Mouse (Mus musculus) midbrain, embryonic 14.5 days (tissue): ENCODE measurements around the gene Pla2g6. TPM values are rescaled to one million over a fixed set of nuclear protein-coding genes. Genes with fewer than 3 reads are reported as not detected.

Experiments used
- ATAC-seq: fragments of 200-750 bp; cut with Nextera tagmentation; 2 replicates; pipeline ENCODE4 v1.8.0; 2017; ENCODE audit warnings: moderate number of reproducible peaks, moderate library complexity; ENCODE audit not compliant: low FRiP score, low TSS enrichment
- DNase-seq: peaks from one replicate; pipeline ENCODE4 v3.0.0-alpha.2; 2015
- H3K27ac ChIP-seq: fragments of 300-500 bp; sonication (generic); replicated peaks from 2 replicates; pipeline ENCODE4 v1.5.1; 2014; ENCODE audit warnings: mild to moderate bottlenecking, low read depth, low read length, moderate library complexity
- H3K27me3 ChIP-seq: fragments of 300-500 bp; sonication (generic); 2 replicates; pipeline ENCODE4 v1.6.1; 2014; ENCODE audit warnings: low read length, control low read depth, mixed read lengths; ENCODE audit not compliant: control insufficient read depth, insufficient read depth
- H3K36me3 ChIP-seq: fragments of 300-500 bp; sonication (generic); 2 replicates; pipeline ENCODE4 v1.6.1; 2014; ENCODE audit warnings: low read length, control low read depth; ENCODE audit not compliant: control insufficient read depth, insufficient read depth
- H3K4me1 ChIP-seq: fragments of 300-500 bp; sonication (generic); 2 replicates; pipeline ENCODE4 v1.6.1; 2014; ENCODE audit warnings: mild to moderate bottlenecking, antibody characterized with exemption, low read length, control low read depth; ENCODE audit not compliant: control insufficient read depth, insufficient read depth
- H3K4me2 ChIP-seq: fragments of 300-500 bp; sonication (generic); 2 replicates; pipeline ENCODE4 v1.6.1; 2014; ENCODE audit warnings: mild to moderate bottlenecking, low read length, moderate library complexity
- H3K4me3 ChIP-seq: fragments of 300-500 bp; sonication (generic); replicated peaks from 2 replicates; pipeline ENCODE4 v1.5.1; 2014; ENCODE audit warnings: low read depth, low read length
- H3K9ac ChIP-seq: fragments of 300-500 bp; sonication (generic); replicated peaks from 2 replicates; pipeline ENCODE4 v1.6.1; 2014; ENCODE audit warnings: mild to moderate bottlenecking, low read length, moderate library complexity
- H3K9me3 ChIP-seq: fragments of 300-500 bp; sonication (generic); 2 replicates; pipeline ENCODE4 v1.6.1; 2016; ENCODE audit warnings: low read length, control low read depth, mixed read lengths; ENCODE audit not compliant: control insufficient read depth
- WGBS: fragments of 180-500 bp; shearing (Covaris S2); extraction: QIAGEN DNeasy Blood & Tissue Kit; methylation state at CpG from one replicate; pipeline ENCODE4 v1.1.7; 2014; 5-methylcytosine and 5-hydroxymethylcytosine counted together
- polyA plus RNA-seq: library from polyadenylated mRNA; unstranded; fragments of >200 nt; fragmentation: Nextera tagmentation; extraction: Ambion mirVana; gene quantifications from 2 replicates; pipeline ENCODE4 v1.2.1, GENCODE M21; 2014

Gene Pla2g6
- polyA plus RNA-seq, 1 experiment from 2014 or later, result 28.2 TPM

GRCm38 (mm10) chr15:79329346-79329978 is 1.3 kb upstream of the Pla2g6 start:
- H3K9me3 ChIP-seq, result no peaks in the 10 kb centered on the region
- no peaks in the 10 kb centered on the region for H3K27me3 ChIP-seq
- DNase-seq (no peak), ATAC-seq (no peak)
- H3K36me3 ChIP-seq, result no peaks in the 10 kb centered on the region
- WGBS, result 97% methylated on average over 6 of the region's 6 CpGs
- no peak overlapping the region for H3K4me3 ChIP-seq
- H3K27ac ChIP-seq, result no peak overlapping the region
- no peak overlapping the region for H3K4me2 ChIP-seq
- H3K9ac ChIP-seq, result no peak overlapping the region
- peaks cover 23% of the 10 kb centered on the region for H3K4me1 ChIP-seq

GRCm38 (mm10) chr15:79328939-79329275 is 717 bp upstream of the Pla2g6 start:
- ATAC-seq (no peak), DNase-seq (peak; percentile 23)
- Histone ChIP-seq H3K4me3 (no peak overlapping the region), H3K4me2 (peak overlapping the region; percentile 70; the same call in 1 of the 2 replicates), H3K4me1 (peaks cover 23% of the 10 kb centered on the region), H3K36me3 (no peaks in the 10 kb centered on the region), H3K27ac (no peak overlapping the region; the same call in 1 of the 2 replicates), H3K9me3 (no peaks in the 10 kb centered on the region), H3K27me3 (no peaks in the 10 kb centered on the region), H3K9ac (no peak overlapping the region)
- 97% methylated on average over 4 of the region's 4 CpGs for WGBS

- ATAC-seq, result peak; percentile 24
- no peaks in the 10 kb centered on the region for H3K36me3 ChIP-seq
Observed at GRCm38 (mm10) chr15:79326971-79327961, 924 bp downstream of the Pla2g6 start.

GRCm38 (mm10) chr15:79326264-79326663 is 1.9 kb downstream of the Pla2g6 start:
- Histone ChIP-seq H3K27me3 (no peaks in the 10 kb centered on the region), H3K4me1 (peaks cover 23% of the 10 kb centered on the region), H3K4me2 (peak overlapping the region; percentile 2; the same call in 1 of the 2 replicates), H3K9me3 (no peaks in the 10 kb centered on the region), H3K4me3 (no peak overlapping the region), H3K9ac (no peak overlapping the region), H3K36me3 (no peaks in the 10 kb centered on the region), H3K27ac (0 out of 2 replicates have a peak overlapping the region, but pooled peaks have one; percentile 3)
- ATAC-seq, result no peak
- DNase-seq, result no peak
- WGBS, result 69% methylated on average over 4 of the region's 4 CpGs

More at GRCm38 (mm10) chr15:79326971-79327961, 924 bp downstream of the Pla2g6 start:
- peak; percentile 67 for DNase-seq
- H3K4me2 ChIP-seq, result peak overlapping the region; percentile 70
- WGBS, result 8% methylated on average over 20 of the region's 20 CpGs
- peak overlapping the region; percentile 52 for H3K4me3 ChIP-seq
- H3K27me3 ChIP-seq, result no peaks in the 10 kb centered on the region
- no peaks in the 10 kb centered on the region for H3K9me3 ChIP-seq
- H3K27ac ChIP-seq, result peak overlapping the region; percentile 93
- peak overlapping the region; percentile 70 for H3K9ac ChIP-seq
- peaks cover 23% of the 10 kb centered on the region for H3K4me1 ChIP-seq

- DNase-seq (no peak), ATAC-seq (no peak)
- peaks cover 23% of the 10 kb centered on the region for H3K4me1 ChIP-seq
- H3K36me3 ChIP-seq, result no peaks in the 10 kb centered on the region
- H3K27ac ChIP-seq, result no peak overlapping the region
- H3K27me3 ChIP-seq, result no peaks in the 10 kb centered on the region
- no peak overlapping the region for H3K9ac ChIP-seq
- H3K4me2 ChIP-seq, result no peak overlapping the region
- WGBS, result 83% methylated on average over 3 of the region's 3 CpGs
- no peaks in the 10 kb centered on the region for H3K9me3 ChIP-seq
- H3K4me3 ChIP-seq, result no peak overlapping the region
Observed at GRCm38 (mm10) chr15:79325742-79326141, 2.4 kb downstream of the Pla2g6 start.

GRCm38 (mm10) chr15:79324373-79324772 is 3.8 kb downstream of the Pla2g6 start:
- no peak for DNase-seq
- Histone ChIP-seq H3K27ac (no peak overlapping the region), H3K4me2 (no peak overlapping the region), H3K27me3 (no peaks in the 10 kb centered on the region), H3K36me3 (no peaks in the 10 kb centered on the region), H3K9ac (no peak overlapping the region), H3K9me3 (no peaks in the 10 kb centered on the region), H3K4me3 (no peak overlapping the region), H3K4me1 (peaks cover 23% of the 10 kb centered on the region)
- ATAC-seq, result no peak
- 90% methylated on average over 3 of the region's 3 CpGs for WGBS

GRCm38 (mm10) chr15:79323791-79324155 is 4.4 kb downstream of the Pla2g6 start:
- no peaks in the 10 kb centered on the region for H3K9me3 ChIP-seq
- H3K36me3 ChIP-seq, result no peaks in the 10 kb centered on the region
- no peak overlapping the region; the same call in 1 of the 2 replicates for H3K9ac ChIP-seq
- 87% methylated on average over 4 of the region's 4 CpGs for WGBS
- no peak for DNase-seq
- no peak overlapping the region for H3K27ac ChIP-seq
- H3K27me3 ChIP-seq, result no peaks in the 10 kb centered on the region
- peaks cover 23% of the 10 kb centered on the region for H3K4me1 ChIP-seq
- no peak for ATAC-seq
- no peak overlapping the region for H3K4me2 ChIP-seq
- no peak overlapping the region for H3K4me3 ChIP-seq

- Histone ChIP-seq H3K9me3 (no peaks in the 10 kb centered on the region), H3K27me3 (no peaks in the 10 kb centered on the region), H3K27ac (no peak overlapping the region), H3K4me1 (peaks cover 23% of the 10 kb centered on the region), H3K4me3 (no peak overlapping the region), H3K9ac (no peak overlapping the region; the same call in 1 of the 2 replicates), H3K36me3 (no peaks in the 10 kb centered on the region), H3K4me2 (no peak overlapping the region)
- 86% methylated on average over 6 of the region's 6 CpGs for WGBS
- DNase-seq (peak; percentile 17), ATAC-seq (no peak)
Observed at GRCm38 (mm10) chr15:79322991-79323790, 5.0 kb downstream of the Pla2g6 start.
